Mouse (Mus musculus) subcutaneous adipose tissue, adult 2 months (tissue): Measurements from ENCODE around the gene Upf3a. TPM values are rescaled to one million over a fixed set of nuclear protein-coding genes. Genes with fewer than 3 reads are reported as not detected.

Experiments used
- polyA plus RNA-seq: library from polyadenylated mRNA; depleted of rRNA; stranded (reverse); fragments of >200 nt; gene quantifications from 2 replicates; pipeline ENCODE4 v1.2.3, GENCODE M21; 2012; ENCODE audit warnings: low replicate concordance; rRNA removed

The Upf3a gene
- 10.3 and 11.5 TPM in 2 replicates for polyA plus RNA-seq

GRCm38 (mm10) chr8:13785250-13785763 lies at the start of gene Upf3a:
Upf3a (plus strand) TSS chr8:13785615.

GRCm38 (mm10) chr8:13756982-13757804 lies 28.2 kb upstream of the Upf3a start, which contains the start of gene Cdc16:
Cdc16 (plus strand) TSS chr8:13757676.

GRCm38 (mm10) chr8:13838289-13838688 lies 52.9 kb downstream of the Upf3a start, which contains the start of gene AF366264:
AF366264 (minus strand) TSS chr8:13838389.

Other genes with a start within 250 kb of the Upf3a start
- gene 1700029H14Rik, start 223.2 kb upstream of the Upf3a start, polyA plus RNA-seq = 0.10 TPM in 1 of 2 replicates, not detected in the other
- gene Rasa3, start 108.0 kb upstream of the Upf3a start, polyA plus RNA-seq = 56.1 and 83.3 TPM in 2 replicates
- gene Cfap97d2, start 79.7 kb upstream of the Upf3a start, polyA plus RNA-seq = 0.13 TPM in 1 of 2 replicates, not detected in the other
- 41.7 and 67.8 TPM in 2 replicates for gene Cdc16, start 27.9 kb upstream of the Upf3a start, polyA plus RNA-seq
- not detected in 2 replicates for gene AF366264, start 52.8 kb downstream of the Upf3a start, polyA plus RNA-seq
- 7.7 and 19.6 TPM in 2 replicates for gene Champ1, start 84.0 kb downstream of the Upf3a start, polyA plus RNA-seq
- gene Coprs, start 104.7 kb downstream of the Upf3a start, polyA plus RNA-seq = 14.5 and 17.3 TPM in 2 replicates